In genomic region chr4:106837964-106838363, GRCm38 (mm10) we compare ENCODE assay signal across 8 mouse cellular contexts. TPM values are rescaled to one million over a fixed set of nuclear protein-coding genes. Genes with fewer than 3 reads are reported as not detected.
DNase-seq lines count a peak whose midpoint lies in the region; ATAC-seq and TF ChIP-seq lines count a peak whose summit lies in the region.

No protein-coding gene starts in this region.

- peaks cover 5% of the 10 kb centered on the region; the same call in 1 of the 2 replicates for H3K27me3 ChIP-seq in forebrain, embryonic 11.5 days (ENCODE audit: control insufficient read depth, insufficient read depth, low read length)
- no peaks in the 10 kb centered on the region for H3K27me3 ChIP-seq in heart, embryonic 14.5 days (ENCODE audit: control insufficient read depth, insufficient read depth, low read length)
- H3K27me3 ChIP-seq in liver, embryonic 14.5 days (ENCODE audit: control insufficient read depth, insufficient read depth, low read length) = no peaks in the 10 kb centered on the region; the same call in 1 of the 2 replicates

- peak overlapping the region; percentile 48 for H3K4me2 ChIP-seq in forebrain, embryonic 11.5 days (ENCODE audit: low read depth, low read length, severe bottlenecking)
- H3K4me2 ChIP-seq in heart, embryonic 14.5 days (ENCODE audit: low read length) = peak overlapping the region; percentile 98
- peak overlapping the region; percentile 62 for H3K4me2 ChIP-seq in liver, embryonic 14.5 days (ENCODE audit: low read depth)

- TF ChIP-seq EP300 in liver, embryonic 14.5 days (IDR thresholded peaks at IDR 0.05; ENCODE audit: low read depth) = no peak

- 1% methylated on average over 14 of the region's 18 CpGs for WGBS in forebrain, embryonic 11.5 days
- under 1% methylated on average over 17 of the region's 18 CpGs for WGBS in heart, embryonic 14.5 days
- under 1% methylated on average over 16 of the region's 18 CpGs for WGBS in liver, embryonic 14.5 days (ENCODE audit: insufficient replicate concordance)

- H3K9me3 ChIP-seq in forebrain, embryonic 11.5 days (ENCODE audit: control insufficient read depth, low read length) = no peaks in the 10 kb centered on the region
- no peaks in the 10 kb centered on the region for H3K9me3 ChIP-seq in heart, embryonic 14.5 days (ENCODE audit: control insufficient read depth, low read length)
- no peaks in the 10 kb centered on the region for H3K9me3 ChIP-seq in liver, embryonic 14.5 days (ENCODE audit: control insufficient read depth, low read length)

- peak overlapping the region; percentile 16 for H3K4me3 ChIP-seq in forebrain, embryonic 11.5 days (ENCODE audit: low read depth, low read length)
- H3K4me3 ChIP-seq in heart, embryonic 14.5 days (ENCODE audit: control insufficient read depth in 1 of 2, insufficient read depth in 1 of 2, low read depth in 1 of 2, low read length in 2 of 2) = peak overlapping the region; percentile 5 to 21; a peak in 3 of 4 replicates
- peak overlapping the region in 1 of 2 experiments; percentile 19; a peak in 2 of 4 replicates for H3K4me3 ChIP-seq in liver, embryonic 14.5 days (ENCODE audit: insufficient read depth in 1 of 2, low read depth in 2 of 2, low read length in 2 of 2)

- peak; percentile 37 for ATAC-seq in forebrain, embryonic 11.5 days (replicated peaks; ENCODE audit: low FRiP score)
- ATAC-seq in heart, embryonic 14.5 days (ENCODE audit: insufficient number of reproducible peaks, insufficient read depth, low FRiP score, low read depth) = peak; percentile 70
- ATAC-seq in liver, embryonic 14.5 days (ENCODE audit: insufficient read depth) = no peak

- no peak for TF ChIP-seq CTCF in liver, embryonic 14.5 days (IDR thresholded peaks at IDR 0.05; ENCODE audit: low read depth)

- no peaks in the 10 kb centered on the region for H3K36me3 ChIP-seq in forebrain, embryonic 11.5 days (ENCODE audit: control insufficient read depth, insufficient read depth, low read length)
- H3K36me3 ChIP-seq in heart, embryonic 14.5 days (ENCODE audit: control insufficient read depth, insufficient read depth, low read length) = no peaks in the 10 kb centered on the region
- no peaks in the 10 kb centered on the region for H3K36me3 ChIP-seq in liver, embryonic 14.5 days (replicated peaks; ENCODE audit: control insufficient read depth, insufficient read depth, low read depth)

- peak; percentile 47 for DNase-seq in CD4-positive helper T cell, adult 2 months (ENCODE audit: low read depth, low spot score)
- peak; percentile 67 to 79 for DNase-seq in adrenal gland, postnatal 36 days
- peak; percentile 85 for DNase-seq in forebrain, embryonic 11.5 days (ENCODE audit: low spot score)
- peak; percentile 90 for DNase-seq in kidney, postnatal 10 days
- DNase-seq in liver, embryonic 14.5 days (ENCODE audit: low read depth in 3 of 3, low spot score in 3 of 3) = no peak
- peak; percentile 79 for DNase-seq in ovary, postnatal 36 days (ENCODE audit: low spot score)
- DNase-seq in urinary bladder, postnatal 10 days (ENCODE audit: low spot score) = peak; percentile 23

- peak overlapping the region; percentile 43 for H3K9ac ChIP-seq in forebrain, embryonic 11.5 days (ENCODE audit: low read length)
- peak overlapping the region; percentile 31 for H3K9ac ChIP-seq in heart, embryonic 14.5 days (ENCODE audit: low read length)
- H3K9ac ChIP-seq in liver, embryonic 14.5 days (replicated peaks) = no peak overlapping the region

- no peak overlapping the region for H3K27ac ChIP-seq in forebrain, embryonic 11.5 days (ENCODE audit: low read depth, low read length)
- H3K27ac ChIP-seq in heart, embryonic 14.5 days (replicated peaks in 1 of 2; ENCODE audit: control insufficient read depth in 1 of 2, insufficient read depth in 1 of 2, low read depth in 2 of 2, low read length in 2 of 2) = no peak overlapping the region; a peak in 1 of 4 replicates
- H3K27ac ChIP-seq in liver, embryonic 14.5 days = no peak overlapping the region

- H3K4me1 ChIP-seq in forebrain, embryonic 11.5 days (replicated peaks; ENCODE audit: control insufficient read depth, insufficient read depth, low read length) = peaks cover 29% of the 10 kb centered on the region
- H3K4me1 ChIP-seq in heart, embryonic 14.5 days (ENCODE audit: control insufficient read depth in 2 of 2, insufficient read depth in 2 of 2, low read length in 2 of 2) = peaks cover 17 to 33% of the 10 kb centered on the region in 2 experiments
- peaks cover 4 to 15% of the 10 kb centered on the region in 2 experiments for H3K4me1 ChIP-seq in liver, embryonic 14.5 days (replicated peaks; ENCODE audit: control insufficient read depth in 2 of 2, insufficient read depth in 2 of 2, low read length in 1 of 2)

RNA-seq across cellular contexts. Expression of gene Acot11, which starts 33.2 kb away (rescaled TPM):
- 10 to 100 TPM; 49.5 to 60.7 TPM for total RNA-seq in adrenal gland, postnatal 36 days (2021)
- polyA plus RNA-seq in forebrain, embryonic 11.5 days (2014; fragmentation: Nextera tagmentation; extraction: Ambion mirVana) = 1.6 and 1.8 TPM in 2 replicates
- polyA plus RNA-seq in heart, embryonic 14.5 days (2014; fragmentation: Nextera tagmentation; extraction: Ambion mirVana) = 5.0 and 6.0 TPM in 2 replicates
- polyA plus RNA-seq in liver, embryonic 14.5 days (2012; rRNA removed) = 3.9 and 4.1 TPM in 2 replicates
- 4.1 and 5.1 TPM in 2 replicates for polyA plus RNA-seq in liver, embryonic 14.5 days (2014; fragmentation: Nextera tagmentation; extraction: Ambion mirVana)

Comparison
In these comparisons a context has a peak if more than half of its experiments do, and no peak if none do; other contexts are left out.
1. DNase-seq: peak in CD4-positive helper T cell, adult 2 months (single experiment), adrenal gland, postnatal 36 days (2 of 2), forebrain, embryonic 11.5 days (single experiment), kidney, postnatal 10 days (single experiment), ovary, postnatal 36 days (single experiment) and urinary bladder, postnatal 10 days (single experiment); none in liver, embryonic 14.5 days (0 of 3).
2. H3K4me2 ChIP-seq: peak in every context shown above with its lines; median percentile 98 in heart, embryonic 14.5 days; 62 in liver, embryonic 14.5 days; 48 in forebrain, embryonic 11.5 days.